Mouse (Mus musculus) left cerebral cortex, adult 11 months (tissue): ENCODE data around the gene Tab1.
A peak's percentile ranks its signal among the peaks of the same experiment; 100 is the strongest.

Source experiments
- DNase-seq: peaks from one replicate; pipeline ENCODE4 v3.0.0; 2022; ENCODE audit warnings: low spot score

The Tab1 gene

GRCm38 (mm10) chr15:80132993-80133586 lies at the start of gene Tab1:
TSS of gene Tab1 (plus strand) at chr15:80133127.
- DNase-seq = peak; percentile 85

GRCm38 (mm10) chr15:80083276-80083731 lies 49.6 kb upstream of the Tab1 start:
- peak; percentile 99 for DNase-seq

DNA sequence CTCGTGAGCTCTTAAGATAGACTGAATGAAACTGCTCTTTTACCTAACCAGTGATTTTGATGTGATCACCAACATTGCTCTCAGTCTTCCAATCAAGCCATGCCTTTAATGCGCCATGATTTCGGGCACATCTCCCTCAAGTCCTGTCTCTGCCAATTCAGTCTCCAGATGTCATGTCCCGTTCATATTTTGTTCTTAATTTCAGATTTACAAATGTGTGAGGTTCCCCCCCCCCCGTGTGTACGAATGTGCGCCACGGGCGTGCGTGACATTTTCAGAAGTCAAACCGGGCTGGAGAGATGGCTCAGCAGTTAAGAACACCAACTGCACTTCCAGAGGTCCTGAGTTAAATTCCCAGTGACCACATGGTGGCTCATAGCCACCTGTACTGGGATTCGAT lies 49.2 kb upstream of the Tab1 start:
- DNase-seq = no peak

- no peak for DNase-seq
Observed at GRCm38 (mm10) chr15:80087406-80088012, 45.4 kb upstream of the Tab1 start.

DNA sequence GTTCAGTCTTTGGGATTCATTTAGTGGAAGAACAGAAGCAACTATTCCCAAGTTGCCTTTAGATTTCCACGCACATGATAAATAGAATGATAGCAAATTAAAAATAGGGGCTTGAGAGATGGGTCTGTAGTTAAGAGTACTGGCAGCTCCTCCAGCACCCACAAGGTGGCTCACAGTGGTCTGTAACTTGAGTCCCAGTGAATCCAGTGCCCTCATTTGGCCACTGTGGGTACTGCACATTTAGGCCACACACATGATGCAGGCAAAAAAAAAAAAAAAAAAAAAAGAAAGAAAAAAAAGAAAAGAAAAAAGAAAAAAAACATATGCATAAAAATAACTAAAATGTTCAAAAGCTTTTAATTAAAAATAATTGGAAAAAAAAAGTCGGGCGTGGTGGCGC lies 44.3 kb upstream of the Tab1 start:
- peak; percentile 91 for DNase-seq

GRCm38 (mm10) chr15:80090155-80090554 lies 42.8 kb upstream of the Tab1 start:
- DNase-seq = no peak

DNA sequence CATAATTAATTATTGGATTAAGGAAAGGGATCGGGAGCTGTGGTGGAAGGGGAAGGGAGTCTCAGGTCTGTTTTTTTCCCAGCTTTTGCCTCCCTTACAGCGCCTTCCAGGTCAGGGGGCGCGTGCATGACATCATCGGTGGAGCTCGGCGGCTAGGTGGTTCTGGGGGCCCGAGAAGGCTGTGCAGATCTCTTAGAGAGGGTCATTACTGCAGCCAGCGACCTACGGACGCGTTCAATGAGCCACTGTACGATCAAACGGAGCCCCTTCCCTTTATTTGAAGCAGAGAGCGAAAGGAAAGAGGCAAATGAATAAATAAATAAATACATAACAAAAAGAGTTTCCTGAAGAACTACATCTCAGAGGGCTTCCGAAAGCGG lies 42.2 kb upstream of the Tab1 start:
- no peak for DNase-seq

DNA sequence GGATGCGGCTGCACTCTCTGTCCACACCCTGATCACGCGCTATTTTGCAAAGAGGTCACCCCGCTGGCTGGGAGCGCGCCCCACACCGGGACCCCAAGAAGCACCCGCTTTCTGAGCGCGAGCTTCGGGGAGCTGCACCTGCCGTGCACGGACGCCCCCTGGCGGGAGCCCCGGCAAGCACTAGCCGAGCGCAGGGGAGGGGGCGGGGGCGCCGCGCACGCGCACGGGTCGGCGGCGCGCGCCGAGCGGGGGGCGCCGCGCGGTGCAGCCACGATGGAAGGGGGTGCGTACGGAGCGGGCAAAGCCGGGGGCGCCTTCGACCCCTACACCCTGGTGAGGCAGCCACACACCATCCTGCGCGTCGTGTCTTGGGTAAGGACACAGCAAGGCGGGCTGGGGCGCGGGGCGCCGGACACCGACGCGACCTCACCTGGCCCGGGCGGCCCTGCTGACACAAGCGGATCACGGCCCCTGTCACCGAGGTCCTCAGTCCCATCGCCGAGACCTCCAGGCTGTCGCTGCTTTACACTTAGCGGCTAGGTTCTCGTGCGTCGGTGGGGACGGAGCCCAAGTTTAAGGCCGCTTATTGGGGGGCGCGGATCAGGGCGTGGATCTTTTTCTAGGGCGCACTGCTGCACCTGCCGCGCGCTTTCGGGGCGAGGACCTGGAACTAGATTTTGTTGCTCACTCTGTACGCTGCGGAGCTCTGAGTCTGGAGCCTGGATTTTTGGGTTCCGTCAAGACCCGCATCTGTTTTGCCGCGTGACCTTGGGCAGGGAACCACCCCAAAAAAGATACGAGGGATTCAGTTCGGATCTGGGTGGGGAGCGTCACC lies 41.6 kb upstream of the Tab1 start, which contains the start of the genes Syngr1 and Rpl3:
Gene Syngr1 (plus strand): TSS at position 214 of the 835 bp plus-strand sequence.
Gene Rpl3 (minus strand): TSS at position 748 of the 835 bp plus-strand sequence.
- peak; percentile 59 for DNase-seq

GRCm38 (mm10) chr15:80092041-80092441 lies 40.9 kb upstream of the Tab1 start:
- no peak for DNase-seq

GRCm38 (mm10) chr15:80092599-80092998 lies 40.3 kb upstream of the Tab1 start:
- DNase-seq = no peak

DNA sequence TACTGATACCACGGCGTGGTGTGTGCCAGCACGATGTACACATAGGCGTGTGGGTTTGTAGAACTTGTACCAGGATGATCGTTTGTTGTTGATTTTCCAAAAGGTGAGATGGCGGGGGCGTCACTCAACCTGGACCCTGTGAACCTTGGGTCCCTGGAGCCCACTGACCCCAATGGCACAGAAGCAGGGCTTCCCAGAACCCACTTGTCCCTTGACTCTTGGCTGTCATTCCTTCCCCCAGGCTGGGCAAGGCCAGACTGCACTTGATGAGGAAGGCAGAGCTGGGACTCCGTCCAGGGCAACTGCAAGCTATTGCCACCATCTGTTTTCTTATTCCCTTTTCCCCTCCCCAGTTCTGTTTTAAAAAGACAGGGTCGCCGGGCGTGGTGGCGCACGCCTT lies 38.7 kb upstream of the Tab1 start:
- DNase-seq = no peak

GRCm38 (mm10) chr15:80095596-80095995 lies 37.3 kb upstream of the Tab1 start:
- no peak for DNase-seq

- DNase-seq = no peak
Observed at GRCm38 (mm10) chr15:80096406-80096805, 36.5 kb upstream of the Tab1 start.

GRCm38 (mm10) chr15:80096946-80097881 lies 35.7 kb upstream of the Tab1 start:
- DNase-seq = no peak

DNA sequence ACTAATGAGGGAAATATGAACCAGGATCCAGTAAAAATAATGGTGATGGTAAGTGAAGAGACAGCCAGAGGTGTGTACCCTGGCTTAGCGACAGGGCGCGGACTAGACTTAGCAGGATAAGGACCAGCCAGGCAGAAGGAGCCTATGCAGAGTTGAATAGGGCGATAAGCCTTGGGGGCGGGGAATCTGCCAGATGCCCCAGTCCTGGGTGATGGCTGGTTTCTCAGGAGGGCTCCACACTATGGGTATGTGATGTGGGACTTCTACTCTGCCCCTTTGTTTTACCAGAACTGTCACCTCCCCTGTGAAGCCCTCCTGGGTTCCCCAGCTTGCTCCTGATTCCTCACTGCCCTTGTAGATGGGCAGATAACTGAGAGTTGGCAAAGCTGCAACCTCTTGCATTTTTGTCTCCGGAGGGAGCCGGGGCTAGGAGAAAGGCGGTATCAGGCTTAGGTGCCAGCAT lies 34.9 kb upstream of the Tab1 start:
- no peak for DNase-seq

- DNase-seq = no peak
Observed at GRCm38 (mm10) chr15:80098809-80099208, 34.1 kb upstream of the Tab1 start.

DNA sequence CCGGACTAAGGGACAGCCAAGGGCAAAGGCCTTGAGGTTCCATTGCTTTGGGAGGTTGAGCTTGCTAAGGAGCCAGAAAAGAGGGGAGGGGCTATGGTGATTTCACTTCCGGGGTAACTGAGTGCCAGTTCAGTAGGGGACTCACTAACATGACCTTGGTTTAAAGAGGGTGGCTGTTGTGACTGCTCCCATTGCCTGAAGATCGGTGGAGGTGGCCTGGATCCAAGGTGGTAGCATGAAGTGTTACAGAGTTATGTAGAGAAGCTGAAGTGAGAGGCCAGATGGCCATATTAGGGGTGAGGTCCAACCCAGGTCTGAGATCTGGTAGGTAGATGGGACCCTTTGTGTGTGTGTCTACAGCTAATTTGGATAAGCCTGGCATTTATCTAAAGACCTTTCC lies 33.5 kb upstream of the Tab1 start:
- no peak for DNase-seq

DNA sequence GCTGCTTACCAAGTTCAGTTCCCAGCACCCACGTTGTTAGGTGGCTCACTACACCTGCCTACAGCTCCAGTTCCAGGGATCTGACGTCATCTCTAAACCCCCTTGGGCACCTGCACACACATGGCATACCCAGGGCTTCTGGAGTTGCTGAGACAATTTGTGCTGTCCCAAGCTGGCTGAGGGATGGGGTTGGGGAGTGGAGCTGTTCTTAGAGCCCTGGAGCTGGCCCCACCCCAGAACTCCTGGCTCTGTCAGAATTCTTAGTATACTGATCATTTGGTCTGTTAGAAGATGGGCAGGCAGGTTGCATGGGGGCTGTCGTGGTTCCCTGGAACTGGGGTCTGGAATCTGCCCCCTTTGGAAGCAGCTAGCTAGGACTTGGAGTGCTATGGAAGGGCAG lies 32.7 kb upstream of the Tab1 start:
- DNase-seq = no peak

DNA sequence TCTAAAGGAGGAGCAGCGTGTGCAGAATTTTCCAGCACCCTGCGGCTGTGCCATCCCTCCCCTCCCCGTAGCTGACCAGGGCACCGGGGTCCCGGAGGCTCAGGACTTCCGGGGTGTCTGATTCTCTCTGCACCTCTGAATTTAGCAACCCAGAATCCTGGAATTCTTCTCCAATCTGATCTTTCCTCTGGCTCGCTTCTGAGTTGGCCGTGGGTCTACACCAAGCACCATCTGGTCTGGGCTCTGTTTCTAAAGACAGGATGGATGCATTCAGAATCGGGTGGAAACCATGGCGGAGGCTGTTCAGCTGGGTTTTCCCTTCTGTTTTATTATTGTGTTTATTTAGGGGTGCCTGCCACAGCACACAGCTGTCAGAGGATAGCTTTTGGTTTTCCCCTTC lies 32.1 kb upstream of the Tab1 start:
- DNase-seq = no peak

DNA sequence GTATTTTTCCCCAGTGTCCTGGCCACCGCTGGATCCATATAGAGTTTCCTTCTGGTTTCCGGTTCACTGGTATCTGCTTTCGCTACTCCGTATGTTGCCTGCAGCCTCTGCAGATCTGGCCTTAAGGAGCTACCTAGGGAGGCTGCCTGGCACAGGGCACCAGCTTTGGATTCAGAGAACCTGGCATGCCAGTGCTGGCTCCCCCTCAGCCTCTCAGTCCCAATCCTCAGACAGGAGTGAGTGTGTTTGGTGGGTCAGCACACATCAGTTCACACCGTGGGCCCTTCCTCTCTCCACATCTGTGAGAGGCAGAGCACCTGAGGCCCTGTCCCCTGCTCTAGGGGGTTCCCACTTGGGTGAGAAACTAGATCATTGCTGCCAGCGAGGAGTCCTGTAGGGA lies 31.4 kb upstream of the Tab1 start:
- no peak for DNase-seq

DNA sequence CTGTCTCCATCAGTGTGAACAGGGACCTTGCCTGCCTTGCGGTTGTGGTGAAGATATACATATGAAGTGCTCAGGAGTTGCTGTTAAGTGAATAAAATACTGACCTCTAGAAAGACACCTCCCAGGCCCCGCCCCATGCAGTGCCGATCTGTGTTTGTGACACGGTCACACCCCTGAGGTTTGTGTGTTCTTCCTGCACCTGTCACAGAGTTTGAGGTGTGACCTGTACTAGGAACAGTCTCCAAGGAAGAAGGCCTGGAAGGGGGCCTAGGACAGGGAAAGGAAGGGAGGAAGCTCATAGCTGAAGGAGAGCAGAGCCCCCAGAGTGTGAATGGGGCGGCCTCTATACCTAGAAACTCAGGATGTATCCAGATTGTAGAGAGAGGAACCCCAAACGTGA lies 30.4 kb upstream of the Tab1 start:
- DNase-seq = no peak
